Comparison of ENCODE assay signal across 8 mouse cellular contexts in genomic region chr3:122461932-122462871, GRCm38 (mm10).
A peak's percentile ranks its signal among the peaks of the same experiment; 100 is the strongest.
DNase-seq lines count a peak whose midpoint lies in the region; ATAC-seq and TF ChIP-seq lines count a peak whose summit lies in the region.
"Had no signal": no experiment of that assay in that cellular context is flagged by ENCODE, and none has a peak within 500 bp of the region (broad histone marks: within the 10 kb centered on the region; RNA-seq: fewer than 3 reads in every experiment).

No protein-coding gene starts in this region.

- peaks cover 13% of the 10 kb centered on the region; the same call in 1 of the 2 replicates for H3K4me1 ChIP-seq in hindbrain, embryonic 11.5 days (replicated peaks; ENCODE audit: control insufficient read depth, insufficient read depth, low read length)
- H3K4me1 ChIP-seq in lung, embryonic 14.5 days (ENCODE audit: insufficient read depth), result peaks cover 21% of the 10 kb centered on the region
- H3K4me1 ChIP-seq in stomach, embryonic 16.5 days (ENCODE audit: control insufficient read depth, insufficient read depth, low read length), result peaks cover 6% of the 10 kb centered on the region; the same call in 1 of the 2 replicates

- DNase-seq in spleen, postnatal 36 days (ENCODE audit: low spot score in 2 of 2), result peak; percentile 46 to 48
- DNase-seq in spleen, postnatal 4 days (ENCODE audit: low spot score in 2 of 2), result no peak
- peak; percentile 60 to 61 for DNase-seq in cerebellum, postnatal 36 days
- DNase-seq in hindbrain, embryonic 11.5 days (ENCODE audit: low spot score), result peak; percentile 53
- peak; percentile 70 for DNase-seq in lung, embryonic 14.5 days
- no peak for DNase-seq in right cerebral cortex, postnatal 4 days

- no peaks in the 10 kb centered on the region for H3K27me3 ChIP-seq in hindbrain, embryonic 11.5 days (ENCODE audit: control insufficient read depth, insufficient read depth, low read length)
- no peaks in the 10 kb centered on the region for H3K27me3 ChIP-seq in lung, embryonic 14.5 days (ENCODE audit: insufficient read depth, low read length)
- no peaks in the 10 kb centered on the region for H3K27me3 ChIP-seq in stomach, embryonic 16.5 days (ENCODE audit: control insufficient read depth, insufficient read depth, low read length)

- H3K36me3 ChIP-seq in hindbrain, embryonic 11.5 days (ENCODE audit: control insufficient read depth, insufficient read depth, low read length), result no peaks in the 10 kb centered on the region
- no peaks in the 10 kb centered on the region for H3K36me3 ChIP-seq in lung, embryonic 14.5 days (ENCODE audit: insufficient read depth)
- no peaks in the 10 kb centered on the region for H3K36me3 ChIP-seq in stomach, embryonic 16.5 days (ENCODE audit: control insufficient read depth, insufficient read depth, low read length)
- H3K36me3 ChIP-seq: heart, embryonic 15.5 days had no signal

- no peak overlapping the region for H3K4me3 ChIP-seq in hindbrain, embryonic 11.5 days (ENCODE audit: low read depth, low read length)
- no peak overlapping the region for H3K4me3 ChIP-seq in lung, embryonic 14.5 days (ENCODE audit: low read depth, low read length)
- H3K4me3 ChIP-seq in stomach, embryonic 16.5 days (replicated peaks; ENCODE audit: low read length), result no peak overlapping the region
- H3K4me3 ChIP-seq: heart, embryonic 15.5 days had no signal

- 47% methylated on average over 18 of the region's 18 CpGs for WGBS in hindbrain, embryonic 11.5 days
- 56% methylated on average over 18 of the region's 18 CpGs for WGBS in lung, embryonic 14.5 days
- 55% methylated on average over 18 of the region's 18 CpGs for WGBS in stomach, embryonic 16.5 days

- no peaks in the 10 kb centered on the region for H3K9me3 ChIP-seq in hindbrain, embryonic 11.5 days (ENCODE audit: control insufficient read depth, low read length)
- H3K9me3 ChIP-seq in lung, embryonic 14.5 days (ENCODE audit: low read depth, low read length), result no peaks in the 10 kb centered on the region
- no peaks in the 10 kb centered on the region for H3K9me3 ChIP-seq in stomach, embryonic 16.5 days (replicated peaks; ENCODE audit: control insufficient read depth, low read length)
- H3K9me3 ChIP-seq: heart, embryonic 15.5 days had no signal

- H3K4me2 ChIP-seq in hindbrain, embryonic 11.5 days (replicated peaks; ENCODE audit: low read depth, low read length), result no peak overlapping the region
- 0 out of 2 replicates have a peak overlapping the region, but pooled peaks have one; percentile 23 for H3K4me2 ChIP-seq in lung, embryonic 14.5 days
- no peak overlapping the region for H3K4me2 ChIP-seq in stomach, embryonic 16.5 days (ENCODE audit: low read depth, low read length)
- H3K4me2 ChIP-seq: heart, embryonic 15.5 days had no signal

- 0 out of 2 replicates have a peak, but pooled peaks have one; percentile 1 for TF ChIP-seq CTCF in lung, embryonic 14.5 days (IDR thresholded peaks at IDR 0.05; ENCODE audit: low read depth)

- H3K27ac ChIP-seq in hindbrain, embryonic 11.5 days (ENCODE audit: low read depth, low read length), result peak overlapping the region; percentile 88
- peak overlapping the region; percentile 50 for H3K27ac ChIP-seq in lung, embryonic 14.5 days (ENCODE audit: low read depth)
- H3K27ac ChIP-seq in stomach, embryonic 16.5 days (ENCODE audit: low read length), result peak overlapping the region; percentile 34; the same call in 1 of the 2 replicates

- peak; percentile 38 for ATAC-seq in hindbrain, embryonic 11.5 days (ENCODE audit: low FRiP score)
- ATAC-seq in lung, embryonic 14.5 days (ENCODE audit: insufficient read depth), result no peak
- peak; percentile 7; the same call in 1 of the 2 replicates for ATAC-seq in stomach, embryonic 16.5 days (ENCODE audit: insufficient read depth, low FRiP score)

- H3K9ac ChIP-seq in hindbrain, embryonic 11.5 days (ENCODE audit: low read depth, low read length), result no peak overlapping the region
- H3K9ac ChIP-seq in lung, embryonic 14.5 days, result no peak overlapping the region
- 0 out of 2 replicates have a peak overlapping the region, but pooled peaks have one; percentile 7 for H3K9ac ChIP-seq in stomach, embryonic 16.5 days (ENCODE audit: low read length)
- H3K9ac ChIP-seq: heart, embryonic 15.5 days had no signal

Comparison
In these comparisons a context has a peak if more than half of its experiments do, and no peak if none do; other contexts are left out.
1. DNase-seq: peak in spleen, postnatal 36 days (2 of 2), cerebellum, postnatal 36 days (2 of 2), hindbrain, embryonic 11.5 days (single experiment) and lung, embryonic 14.5 days (single experiment); none in spleen, postnatal 4 days (0 of 2) and right cerebral cortex, postnatal 4 days (single experiment).
2. H3K27ac ChIP-seq: peak in every context shown above with its lines; median percentile 88 in hindbrain, embryonic 11.5 days; 50 in lung, embryonic 14.5 days; 34 in stomach, embryonic 16.5 days.